Comparison of ENCODE assay signal across 26 mouse cellular contexts in the genomic region with DNA sequence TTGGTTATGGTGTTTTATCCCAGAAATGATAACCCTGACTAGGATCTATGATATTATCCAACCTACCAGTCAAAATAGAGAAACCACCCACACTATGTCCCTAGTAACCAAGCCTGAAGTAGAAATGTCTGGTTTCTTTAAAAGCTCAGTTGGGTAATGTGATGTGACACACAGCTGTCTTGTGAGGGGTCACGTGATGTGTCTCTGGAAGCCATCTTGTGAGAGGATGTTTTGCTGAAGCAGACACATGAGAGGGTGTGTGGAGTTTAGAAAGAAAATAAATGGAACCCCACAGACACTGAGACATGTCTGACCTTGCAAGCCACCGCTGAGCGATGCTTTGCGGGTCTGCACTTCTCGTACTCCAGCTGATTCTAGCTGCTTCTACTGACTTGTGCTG. TPM values are rescaled to one million over a fixed set of nuclear protein-coding genes. Genes with fewer than 3 reads are reported as not detected.
A peak's percentile ranks its signal among the peaks of the same experiment; 100 is the strongest.
DNase-seq lines count a peak whose midpoint lies in the region; ATAC-seq and TF ChIP-seq lines count a peak whose summit lies in the region.
"Had no signal": no experiment of that assay in that cellular context is flagged by ENCODE, and none has a peak within 500 bp of the region (broad histone marks: within the 10 kb centered on the region; RNA-seq: fewer than 3 reads in every experiment).

No protein-coding gene starts in this region.

- no peak for TF ChIP-seq POLR2A in MEL (IDR thresholded peaks at IDR 0.05; ENCODE audit: control insufficient read depth in 1 of 2, insufficient read depth in 1 of 2, low read depth in 1 of 2, low read length in 2 of 2, poor library complexity in 1 of 2)

- H3K27me3 ChIP-seq in C2C12 (ENCODE audit: control insufficient read depth, insufficient read depth, insufficient read length) (no peaks in the 10 kb centered on the region), MEL (ENCODE audit: control insufficient read depth in 1 of 2, insufficient read depth in 2 of 2, low read length in 2 of 2) (peaks cover 0 to 5% of the 10 kb centered on the region in 2 experiments; a peak in 3 of 4 replicates)
- no peaks in the 10 kb centered on the region for H3K27me3 ChIP-seq in lung, postnatal 0 days (replicated peaks; ENCODE audit: insufficient read depth, low read length)
- H3K27me3 ChIP-seq in heart, embryonic 10.5 days (ENCODE audit: insufficient read depth, poor library complexity, severe bottlenecking) = no peaks in the 10 kb centered on the region
- H3K27me3 ChIP-seq: CH12.LX had no signal

- no peak for TF ChIP-seq RAD21 in MEL (IDR thresholded peaks at IDR 0.05; ENCODE audit: low read depth, low read length)

- TF ChIP-seq EP300 in MEL (IDR thresholded peaks at IDR 0.05; ENCODE audit: low read depth in 1 of 2, low read length in 2 of 2) = no peak
- no peak for TF ChIP-seq EP300 in lung, postnatal 0 days (IDR thresholded peaks at IDR 0.05)

- TF ChIP-seq CTCF in C2C12 (IDR thresholded peaks at IDR 0.05; ENCODE audit: control insufficient read depth, insufficient read depth, insufficient read length) (no peak), MEL (IDR thresholded peaks at IDR 0.05 in 2 of 3, conservative IDR thresholded peaks at IDR 0.05 in 1 of 3; ENCODE audit: control insufficient read depth in 1 of 3, insufficient read depth in 1 of 3, low read depth in 2 of 3, low read length in 3 of 3, poor library complexity in 1 of 3, severe bottlenecking in 1 of 3) (no peak)
- TF ChIP-seq CTCF in lung, postnatal 0 days (IDR thresholded peaks at IDR 0.05) = no peak

- H3K9me3 ChIP-seq in MEL (replicated peaks; ENCODE audit: insufficient read depth, low read length) = no peaks in the 10 kb centered on the region
- H3K9me3 ChIP-seq in lung, postnatal 0 days (ENCODE audit: low read length) = no peaks in the 10 kb centered on the region
- no peaks in the 10 kb centered on the region; the same call in 1 of the 2 replicates for H3K9me3 ChIP-seq in heart, embryonic 10.5 days

- no peaks in the 10 kb centered on the region for H3K79me2 ChIP-seq in C2C12 (ENCODE audit: control insufficient read depth, insufficient read depth)
- no peaks in the 10 kb centered on the region for H3K79me2 ChIP-seq in MEL (ENCODE audit: control insufficient read depth, insufficient read depth, low read length, poor library complexity)

- H3ac ChIP-seq in C2C12 (ENCODE audit: control insufficient read depth, insufficient read length, low read depth) = no peak overlapping the region

- H3K27ac ChIP-seq in MEL (ENCODE audit: control insufficient read depth, low read depth, low read length) = no peak overlapping the region
- no peak overlapping the region for H3K27ac ChIP-seq in lung, postnatal 0 days (ENCODE audit: low read length)
- H3K27ac ChIP-seq in heart, embryonic 10.5 days = no peak overlapping the region

- no peaks in the 10 kb centered on the region for H3K4me1 ChIP-seq in MEL (ENCODE audit: control insufficient read depth in 1 of 2, insufficient read depth in 2 of 2, low read length in 2 of 2)
- no peaks in the 10 kb centered on the region for H3K4me1 ChIP-seq in lung, postnatal 0 days (ENCODE audit: insufficient read depth, low read depth, low read length)
- no peaks in the 10 kb centered on the region for H3K4me1 ChIP-seq in heart, embryonic 10.5 days

- WGBS in lung, postnatal 0 days = 91% methylated on average over 5 of the region's 5 CpGs
- WGBS in heart, embryonic 10.5 days = 95% methylated on average over 5 of the region's 5 CpGs

- H3K36me3 ChIP-seq in C2C12 (ENCODE audit: control insufficient read depth, insufficient read depth) = no peaks in the 10 kb centered on the region
- no peaks in the 10 kb centered on the region for H3K36me3 ChIP-seq in MEL (ENCODE audit: control insufficient read depth in 1 of 2, insufficient read depth in 2 of 2, low read length in 2 of 2)
- H3K36me3 ChIP-seq in lung, postnatal 0 days (ENCODE audit: insufficient read depth, low read length) = no peaks in the 10 kb centered on the region
- no peaks in the 10 kb centered on the region for H3K36me3 ChIP-seq in heart, embryonic 10.5 days
- H3K36me3 ChIP-seq: G1E had no signal

- no peak overlapping the region for H3K9ac ChIP-seq in MEL (ENCODE audit: control insufficient read depth, low read depth, low read length, poor library complexity, severe bottlenecking)
- no peak overlapping the region for H3K9ac ChIP-seq in lung, postnatal 0 days (replicated peaks; ENCODE audit: low read depth)

- H3K4me3 ChIP-seq in C2C12 (ENCODE audit: insufficient read depth, poor library complexity, severe bottlenecking) (no peak overlapping the region), MEL (ENCODE audit: control insufficient read depth in 1 of 2, insufficient read depth in 1 of 2, low read depth in 2 of 2, low read length in 2 of 2) (no peak overlapping the region)
- H3K4me3 ChIP-seq in lung, postnatal 0 days (ENCODE audit: low read depth, low read length) = no peak overlapping the region
- H3K4me3 ChIP-seq in heart, embryonic 10.5 days = no peak overlapping the region

- H3K4me2 ChIP-seq in lung, postnatal 0 days (replicated peaks; ENCODE audit: low read depth, low read length) = no peak overlapping the region

- DNase-seq in MEL (ENCODE audit: low read depth, low spot score) (no peak), R1 (ENCODE audit: low read depth, low spot score) (peak; percentile 45), ZHBTc4 (ENCODE audit: low read depth, low spot score) (peak; percentile 28)
- DNase-seq in spleen, adult 12 weeks (ENCODE audit: low spot score) = no peak
- DNase-seq in lung, postnatal 0 days (ENCODE audit: low spot score) = no peak
- DNase-seq in heart, embryonic 10.5 days (ENCODE audit: low spot score) = no peak
- DNase-seq in lung, postnatal 10 days = no peak
- DNase-seq: adrenal gland, adult 2 months; adrenal gland, adult 8-10 months; adrenal gland, postnatal 10 days; adrenal gland, postnatal 14 days; adrenal gland, postnatal 25 days; adrenal gland, postnatal 36 days; B cell, adult 2 months; cerebellum, adult 11 months; cerebellum, adult 11-12 months; cerebellum, adult 18-20 months; cerebellum, adult 2 months; cerebellum, adult 8-10 months; cerebellum, adult 9-10 months had no signal

- no peak for ATAC-seq in lung, postnatal 0 days
- ATAC-seq: activated CD4-positive, CD25-positive, alpha-beta regulatory T cell, adult 4 months; CD4-positive, CD25-positive, alpha-beta regulatory T cell, adult 4 months; Patski had no signal

- no peaks in the 10 kb centered on the region for H3K79me3 ChIP-seq in C2C12 (ENCODE audit: low read depth)

TF ChIP-seq in C2C12, 6 proteins besides CTCF, POLR2A, EP300 and RAD21:
- no peak for TF ChIP-seq MYOG (IDR thresholded peaks at IDR 0.05; ENCODE audit: control insufficient read depth, extremely low read depth, insufficient read length)
- no peak for TF ChIP-seq CEBPB (IDR thresholded peaks at IDR 0.05; ENCODE audit: low read depth)
- peak; percentile 63 for TF ChIP-seq USF1 (IDR thresholded peaks at IDR 0.05; ENCODE audit: low read depth)
TF ChIP-seq in C2C12: peak in this region for 1.

TF ChIP-seq in MEL, 35 proteins besides CTCF, POLR2A, EP300 and RAD21:
- TF ChIP-seq USF1 (IDR thresholded peaks at IDR 0.05; ENCODE audit: low read depth, low read length) (peak; percentile 52; the same call in 1 of the 2 replicates), TCF12 (IDR thresholded peaks at IDR 0.05; ENCODE audit: low read depth, low read length) (no peak), KAT2A (conservative IDR thresholded peaks at IDR 0.05; ENCODE audit: low read depth, low read length) (no peak)

RNA-seq across cellular contexts. Expression of gene Pced1b, which starts 30.1 kb away (rescaled TPM):
- 0.32 TPM for polyA plus RNA-seq in C2C12 (2012; fragmentation: generic; extraction: Trizol)
- 6.6 and 9.7 TPM in 2 replicates for total RNA-seq in MEL (2012; rRNA removed)
- 10 to 100 TPM in 1 of 2 experiments, not detected in 1; 36.5 TPM for polyA plus RNA-seq in MEL (2012; ENCODE audit: insufficient read depth in 1 of 2, insufficient read length in 2 of 2, low read depth in 1 of 2, low replicate concordance in 2 of 2, missing spikeins in 1 of 2)
- 8.9 and 9.0 TPM in 2 replicates for polyA plus RNA-seq in lung, postnatal 0 days (2015; fragmentation: Nextera tagmentation; extraction: Ambion mirVana)
- polyA plus RNA-seq in heart, embryonic 10.5 days (2016; fragmentation: Nextera tagmentation; extraction: Ambion mirVana) = 2.3 and 2.4 TPM in 2 replicates

RNA-seq across cellular contexts. Expression of gene Amigo2, which starts 30.2 kb away (rescaled TPM):
- polyA plus RNA-seq in C2C12 (2012; fragmentation: generic; extraction: Trizol) (0.71 TPM), MEL (2012; ENCODE audit: insufficient read depth in 1 of 2, insufficient read length in 2 of 2, low read depth in 1 of 2, low replicate concordance in 2 of 2, missing spikeins in 1 of 2) (not detected)
- total RNA-seq in MEL (2012; rRNA removed) = not detected in 2 replicates
- polyA plus RNA-seq in lung, postnatal 0 days (2015; fragmentation: Nextera tagmentation; extraction: Ambion mirVana) = 12.3 and 12.9 TPM in 2 replicates
- 3.2 and 4.6 TPM in 2 replicates for polyA plus RNA-seq in heart, embryonic 10.5 days (2016; fragmentation: Nextera tagmentation; extraction: Ambion mirVana)
- polyA plus RNA-seq: G1E had no signal

Comparison
In these comparisons a context has a peak if more than half of its experiments do, and no peak if none do; other contexts are left out.
1. DNase-seq: peak in R1 (single experiment) and ZHBTc4 (single experiment); none in MEL (single experiment), spleen, adult 12 weeks (single experiment), lung, postnatal 0 days (single experiment), heart, embryonic 10.5 days (single experiment) and lung, postnatal 10 days (single experiment).